Mouse (Mus musculus): ENCODE measurements around the gene Ccdc183. TPM values are rescaled to one million over a fixed set of nuclear protein-coding genes. Genes with fewer than 3 reads are reported as not detected.
A peak's percentile ranks its signal among the peaks of the same experiment; 100 is the strongest.

Ccdc183 gene
- total and polyA plus RNA-seq, 3 experiments = 0.05 TPM; not detected in 2

- peaks cover 51% of the 10 kb centered on the region for H3K4me1 ChIP-seq (ENCODE audit: insufficient read depth, low read depth, low read length)
- DNase-seq (ENCODE audit: low spot score) = no peak
- peak overlapping the region; percentile 58; the same call in 1 of the 2 replicates for H3K4me3 ChIP-seq (ENCODE audit: low read depth, low read length)
Measured at GRCm38 (mm10) chr2:25577951-25578795, 39.3 kb downstream of the Ccdc183 start.

GRCm38 (mm10) chr2:25576965-25577891, 40.2 kb downstream of the Ccdc183 start:
- DNase-seq (ENCODE audit: low spot score) (no peak), ATAC-seq (ENCODE audit: extremely low read depth, insufficient number of reproducible peaks, low FRiP score, poor library complexity, severe bottlenecking) (no peak)
- TF ChIP-seq TAL1 (conservative IDR thresholded peaks at IDR 0.05; ENCODE audit: low read depth, low read length) = no peak
- TF ChIP-seq GATA1 (IDR thresholded peaks at IDR 0.05; ENCODE audit: borderline replicate concordance, low read length) = no peak
- TF ChIP-seq POLR2AphosphoS5 (IDR thresholded peaks at IDR 0.05; ENCODE audit: insufficient replicate concordance, low read depth, low read length) = no peak
- TF ChIP-seq CTCF (IDR thresholded peaks at IDR 0.05; ENCODE audit: low read depth, low read length) = no peak
- no peak for TF ChIP-seq GATA2 (IDR thresholded peaks at IDR 0.05; ENCODE audit: borderline replicate concordance, low read depth, low read length)
- H3K9me3 ChIP-seq (replicated peaks) = peaks cover 54% of the 10 kb centered on the region
- H3K36me3 ChIP-seq (replicated peaks) = peaks cover 16% of the 10 kb centered on the region
- H3K4me3 ChIP-seq (ENCODE audit: low read depth, low read length) = peak overlapping the region; percentile 58
- peaks cover 50% of the 10 kb centered on the region for H3K4me1 ChIP-seq (ENCODE audit: insufficient read depth, low read depth, low read length)
- peaks cover 4% of the 10 kb centered on the region; the same call in 1 of the 2 replicates for H3K27me3 ChIP-seq (ENCODE audit: insufficient read depth, low read length)

More at GRCm38 (mm10) chr2:25577951-25578795, 39.3 kb downstream of the Ccdc183 start:
- H3K9me3 ChIP-seq (replicated peaks) = peaks cover 54% of the 10 kb centered on the region
- TF ChIP-seq GATA1 (IDR thresholded peaks at IDR 0.05; ENCODE audit: borderline replicate concordance, low read length) (no peak), CTCF (IDR thresholded peaks at IDR 0.05; ENCODE audit: low read depth, low read length) (no peak), POLR2AphosphoS5 (IDR thresholded peaks at IDR 0.05; ENCODE audit: insufficient replicate concordance, low read depth, low read length) (no peak), GATA2 (IDR thresholded peaks at IDR 0.05; ENCODE audit: borderline replicate concordance, low read depth, low read length) (no peak)
- H3K27me3 ChIP-seq (ENCODE audit: insufficient read depth, low read length) = peaks cover 4% of the 10 kb centered on the region; the same call in 1 of the 2 replicates
- H3K36me3 ChIP-seq (replicated peaks) = peaks cover 17% of the 10 kb centered on the region
- no peak for ATAC-seq (ENCODE audit: extremely low read depth, insufficient number of reproducible peaks, low FRiP score, poor library complexity, severe bottlenecking)

DNA sequence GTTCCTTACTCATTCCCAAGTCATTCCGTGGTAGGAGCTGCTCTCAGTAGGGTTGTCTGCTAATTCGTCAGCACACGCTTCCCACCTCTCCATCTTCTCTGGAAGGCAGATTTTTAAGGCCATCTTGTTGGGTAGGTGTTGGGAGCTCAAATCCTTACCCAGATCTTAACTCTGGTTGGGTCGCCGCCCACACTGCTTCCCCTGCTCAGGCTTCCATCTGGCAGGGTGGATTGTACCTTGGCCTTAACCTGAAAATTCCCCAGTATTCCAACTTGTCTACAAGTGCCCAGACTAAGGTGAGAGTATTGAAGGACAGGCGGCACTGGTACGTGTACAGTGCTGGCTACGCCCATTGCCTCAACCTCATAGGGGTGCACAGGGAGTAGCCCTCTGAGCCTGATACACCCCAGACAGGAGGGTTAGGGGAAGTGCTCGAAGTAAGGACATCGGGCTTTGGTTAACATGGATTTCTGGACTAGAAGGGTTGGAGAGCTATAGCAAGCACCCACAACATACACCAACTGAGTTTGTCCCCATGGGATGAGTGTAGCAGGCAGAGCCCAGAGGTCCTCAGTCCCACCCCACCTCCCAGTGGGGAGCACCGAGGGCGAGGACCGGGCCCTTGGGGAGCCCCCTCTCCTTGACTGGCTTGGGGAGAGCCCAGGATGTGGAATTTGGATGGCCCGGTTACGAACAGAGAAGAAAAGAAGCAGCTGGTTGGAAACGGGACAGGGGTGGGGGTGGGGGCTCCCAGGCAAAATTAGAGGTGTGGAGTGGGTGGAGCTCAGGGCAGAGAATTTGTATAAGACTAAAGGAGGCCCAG, 41.2 kb downstream of the Ccdc183 start:
- DNase-seq (ENCODE audit: low spot score) (no peak), ATAC-seq (ENCODE audit: extremely low read depth, insufficient number of reproducible peaks, low FRiP score, poor library complexity, severe bottlenecking) (no peak)
- peak overlapping the region; percentile 58; the same call in 1 of the 2 replicates for H3K4me3 ChIP-seq (ENCODE audit: low read depth, low read length)
- H3K36me3 ChIP-seq (replicated peaks) = peaks cover 19% of the 10 kb centered on the region
- no peak for TF ChIP-seq GATA2 (IDR thresholded peaks at IDR 0.05; ENCODE audit: borderline replicate concordance, low read depth, low read length)
- H3K4me1 ChIP-seq (ENCODE audit: insufficient read depth, low read depth, low read length) = peaks cover 41% of the 10 kb centered on the region
- peaks cover 4% of the 10 kb centered on the region; the same call in 1 of the 2 replicates for H3K27me3 ChIP-seq (ENCODE audit: insufficient read depth, low read length)
- peaks cover 54% of the 10 kb centered on the region for H3K9me3 ChIP-seq (replicated peaks)

- Histone ChIP-seq H3K4me1 (ENCODE audit: insufficient read depth, low read depth, low read length) (peaks cover 37% of the 10 kb centered on the region), H3K36me3 (replicated peaks) (peaks cover 25% of the 10 kb centered on the region), H3K9me3 (replicated peaks) (peaks cover 53% of the 10 kb centered on the region), H3K4me3 (ENCODE audit: low read depth, low read length) (peak overlapping the region; percentile 72; the same call in 1 of the 2 replicates), H3K27me3 (ENCODE audit: insufficient read depth, low read length) (peaks cover 4% of the 10 kb centered on the region; the same call in 1 of the 2 replicates)
- TF ChIP-seq CTCF (IDR thresholded peaks at IDR 0.05; ENCODE audit: low read depth, low read length) (no peak), GATA1 (IDR thresholded peaks at IDR 0.05; ENCODE audit: borderline replicate concordance, low read length) (no peak), GATA2 (IDR thresholded peaks at IDR 0.05; ENCODE audit: borderline replicate concordance, low read depth, low read length) (no peak), TAL1 (conservative IDR thresholded peaks at IDR 0.05; ENCODE audit: low read depth, low read length) (no peak), POLR2AphosphoS5 (IDR thresholded peaks at IDR 0.05; ENCODE audit: insufficient replicate concordance, low read depth, low read length) (no peak)
- DNase-seq (ENCODE audit: low spot score) = peak; percentile 32
- no peak for ATAC-seq (ENCODE audit: extremely low read depth, insufficient number of reproducible peaks, low FRiP score, poor library complexity, severe bottlenecking)
Measured at GRCm38 (mm10) chr2:25575432-25576027, 41.9 kb downstream of the Ccdc183 start.

DNA sequence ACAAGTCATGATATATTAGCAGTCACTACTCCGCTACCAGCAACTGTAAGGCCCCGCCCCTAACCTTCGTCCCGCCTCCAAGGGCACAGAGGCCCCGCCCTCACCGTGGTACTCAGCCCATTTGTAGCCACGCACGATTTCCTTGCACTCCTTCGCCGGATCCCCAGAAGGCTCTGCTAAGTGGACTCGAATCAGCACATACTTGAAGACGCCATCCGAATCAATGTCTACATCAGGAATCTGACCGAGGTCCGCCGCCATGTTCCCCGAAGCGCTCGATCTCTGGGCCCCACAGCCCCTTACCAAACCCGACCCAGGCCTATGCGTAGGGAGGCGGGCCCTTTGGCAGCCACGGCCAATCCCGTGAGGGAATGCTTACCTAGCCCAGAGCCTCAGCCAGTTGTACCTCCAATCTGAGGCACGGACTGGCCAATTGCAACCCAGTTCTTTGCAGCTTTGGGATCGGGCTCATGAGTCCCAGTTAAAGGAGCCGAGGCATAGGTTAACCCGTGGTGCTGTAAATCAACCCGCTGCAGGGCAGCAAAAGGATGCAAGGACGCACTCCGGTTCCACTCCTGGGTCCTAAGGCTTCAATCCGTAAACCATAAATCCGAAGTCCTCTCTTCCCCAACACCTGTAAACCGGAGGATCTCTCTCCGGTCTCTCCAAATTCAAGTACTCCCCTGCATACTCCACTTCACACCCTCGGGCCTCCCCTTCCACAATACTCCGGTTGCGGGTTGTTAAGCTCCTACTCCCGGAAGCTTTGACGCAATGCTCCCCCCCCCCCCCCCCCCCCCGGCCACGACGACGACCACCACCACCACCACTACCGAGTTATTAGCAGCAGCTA, 42.7 kb downstream of the Ccdc183 start, which contains the start of the genes Mamdc4 and Phpt1:
TSS of gene Mamdc4 (minus strand) at position 267 of the 853 bp plus-strand sequence.
TSS of gene Phpt1 (minus strand) at position 646 of the 853 bp plus-strand sequence.
- TF ChIP-seq CTCF (IDR thresholded peaks at IDR 0.05; ENCODE audit: low read depth, low read length) (no peak), GATA1 (IDR thresholded peaks at IDR 0.05; ENCODE audit: borderline replicate concordance, low read length) (no peak), TAL1 (conservative IDR thresholded peaks at IDR 0.05; ENCODE audit: low read depth, low read length) (no peak), POLR2AphosphoS5 (IDR thresholded peaks at IDR 0.05; ENCODE audit: insufficient replicate concordance, low read depth, low read length) (no peak), GATA2 (IDR thresholded peaks at IDR 0.05; ENCODE audit: borderline replicate concordance, low read depth, low read length) (no peak)
- peak; percentile 100 for DNase-seq (ENCODE audit: low spot score)
- peaks cover 37% of the 10 kb centered on the region for H3K4me1 ChIP-seq (ENCODE audit: insufficient read depth, low read depth, low read length)
- peaks cover 31% of the 10 kb centered on the region for H3K36me3 ChIP-seq (replicated peaks)
- peaks cover 3% of the 10 kb centered on the region; the same call in 1 of the 2 replicates for H3K27me3 ChIP-seq (ENCODE audit: insufficient read depth, low read length)
- peak within 1 kb of the TSS; percentile 72 for H3K4me3 ChIP-seq (ENCODE audit: low read depth, low read length)
- peaks cover 45% of the 10 kb centered on the region for H3K9me3 ChIP-seq (replicated peaks)
- peak; percentile 94 for ATAC-seq (ENCODE audit: extremely low read depth, insufficient number of reproducible peaks, low FRiP score, poor library complexity, severe bottlenecking)
